Mouse (Mus musculus) layer of hippocampus, adult 9-11 months (tissue): ENCODE data around the gene Gpr165.

Experiments used
- DNase-seq: peaks from one replicate; pipeline ENCODE4 v3.0.0; 2022

The Gpr165 gene

DNA sequence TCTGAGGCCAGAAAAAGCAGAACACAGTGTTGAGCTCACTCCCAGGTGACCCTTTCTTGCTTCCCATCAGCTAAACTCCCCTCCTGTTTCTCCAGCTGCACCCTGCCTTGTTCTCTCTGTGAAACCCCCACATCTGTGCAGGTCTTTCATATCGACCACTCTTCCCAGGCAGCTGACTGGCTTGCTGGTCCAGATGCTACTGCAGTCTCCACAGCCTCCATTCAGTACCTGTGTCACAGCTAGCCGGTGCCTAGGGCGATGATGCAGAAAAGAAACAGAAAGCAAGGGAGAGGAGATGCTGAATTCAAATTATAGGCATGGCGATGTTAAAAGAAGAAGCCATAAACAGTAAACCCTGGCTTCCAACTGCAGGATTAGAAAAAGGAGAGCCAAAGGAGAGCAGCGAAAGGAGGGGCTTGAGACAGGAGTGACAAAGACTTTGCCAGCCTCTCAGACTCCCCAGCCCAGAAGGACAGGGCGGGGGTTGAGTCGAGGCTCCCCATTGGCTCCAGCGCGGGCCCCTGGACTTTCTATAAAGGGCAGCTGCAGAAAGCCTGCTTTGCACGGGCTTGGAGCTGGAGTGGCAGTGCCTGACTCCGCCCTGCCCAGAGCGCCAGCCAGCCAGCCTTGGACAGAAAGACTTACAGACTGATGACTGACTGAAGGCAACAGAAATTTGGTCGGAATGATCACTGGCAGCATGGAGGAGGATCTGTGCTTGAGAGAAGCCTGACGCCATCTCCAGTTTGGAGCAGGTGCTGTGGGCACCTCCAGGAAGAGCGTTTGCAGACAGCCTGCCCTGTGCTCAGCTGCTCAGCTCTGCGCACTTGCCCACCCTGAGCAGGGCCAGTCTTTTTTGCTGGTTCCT, at the start of gene Gpr165:
Gpr165 (plus strand) TSS at position 535 of the 868 bp plus-strand sequence.
- DNase-seq = peak; percentile 55

DNA sequence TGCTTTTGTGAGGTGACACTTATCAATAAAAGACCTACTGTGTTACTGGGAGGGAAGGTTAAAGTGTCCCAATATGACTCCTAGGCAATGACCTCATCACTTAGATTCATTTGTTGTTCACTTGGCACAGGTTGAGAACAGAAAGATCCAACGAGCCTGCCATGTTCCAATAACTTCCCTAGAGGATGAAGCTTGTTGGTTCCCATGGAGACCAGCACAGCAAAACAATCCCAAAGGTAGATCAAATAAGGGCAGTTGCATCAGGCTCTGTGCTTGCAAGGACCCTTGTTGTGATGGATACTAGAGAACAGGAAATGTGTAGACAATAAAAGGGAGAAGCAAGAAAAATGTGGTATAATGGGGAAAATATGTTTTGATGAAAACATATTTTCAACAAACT, 38.4 kb upstream of the Gpr165 start:
- DNase-seq = no peak
